Mouse (Mus musculus) adrenal gland, postnatal 4 days (tissue): ENCODE results near the gene Otud4. TPM values are rescaled to one million over a fixed set of nuclear protein-coding genes. Genes with fewer than 3 reads are reported as not detected.
"Not testable (repeated sequence)": the region's sequence is repeated elsewhere in the genome, so short reads cannot be mapped to it uniquely, and the experiment has no call there.

Experiments
- DNase-seq, 2 experiments: peaks; one replicate each; pipeline ENCODE4 v3.0.0; 2021 to 2022; ENCODE audit warnings: low spot score in 2 of 2, mixed read lengths in 2 of 2
- long read RNA-seq, 2 experiments: library from polyadenylated mRNA; stranded (forward); transcript quantifications; one replicate each; pipeline ENCODE4 v2.0.0; 2021
- total RNA-seq, 2 experiments: library from RNA; stranded (reverse); gene quantifications; 2 replicates each; pipeline ENCODE4 v1.2.3; 2021

Otud4 gene
- 10 to 100 TPM; 52.8 to 55.6 TPM for total RNA-seq
- long read RNA-seq, experiment 1, partial matches to known transcripts, result 1 of 3 reads
- long read RNA-seq, experiment 1, other reads (novel, unspliced or antisense), result 2 of 3 reads
- long read RNA-seq, experiment 2, full-length matches to known transcripts, result 1 of 9 reads
- long read RNA-seq, experiment 2, partial matches to known transcripts, result 3 of 9 reads
- long read RNA-seq, experiment 2, other reads (novel, unspliced or antisense), result 5 of 9 reads

DNA sequence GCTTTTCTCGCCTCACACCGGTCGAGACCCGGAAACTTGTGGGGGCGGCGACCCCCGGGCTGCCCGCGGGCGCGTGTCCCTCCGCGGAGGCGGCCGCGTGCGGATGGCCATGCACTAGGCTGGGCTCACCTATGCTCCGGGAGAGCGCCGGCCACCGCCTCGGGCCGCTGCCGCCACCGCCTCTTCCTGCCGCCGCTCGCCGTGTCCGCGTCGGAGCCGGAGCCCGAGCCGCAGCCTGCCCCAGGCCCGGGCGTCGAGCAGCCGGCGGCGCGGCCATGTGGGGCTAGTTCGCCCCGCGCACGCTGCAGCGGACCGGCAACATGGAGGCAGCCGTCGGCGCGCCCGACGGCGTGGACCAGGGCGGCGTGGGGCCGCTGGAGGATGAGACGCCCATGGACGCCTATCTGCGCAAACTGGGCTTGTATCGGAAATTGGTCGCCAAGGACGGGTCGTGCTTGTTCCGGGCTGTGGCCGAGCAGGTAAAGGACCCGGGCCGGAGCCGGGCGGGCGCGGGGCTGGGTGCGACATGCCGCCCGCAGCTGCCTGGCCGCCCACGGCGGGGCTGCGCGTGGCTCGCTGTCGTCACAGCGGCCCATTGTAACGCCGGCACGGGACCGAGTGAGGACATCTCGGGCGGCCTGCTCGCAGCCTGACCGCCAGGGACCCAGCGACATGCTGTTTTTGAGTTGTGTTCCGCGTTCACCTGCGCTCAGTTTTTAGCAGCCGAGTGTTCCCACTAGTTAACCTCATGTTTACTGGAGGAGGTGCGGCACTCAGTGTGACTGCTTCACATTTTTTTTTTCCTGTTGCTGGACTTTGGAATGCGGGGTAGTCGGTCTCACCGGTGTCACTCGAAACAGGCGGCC is at the start of gene Otud4:
Gene Otud4, plus strand, starts transcription at position 33 of the 866 bp plus-strand sequence.
- DNase-seq, result peak; percentile 15 to 20

DNA sequence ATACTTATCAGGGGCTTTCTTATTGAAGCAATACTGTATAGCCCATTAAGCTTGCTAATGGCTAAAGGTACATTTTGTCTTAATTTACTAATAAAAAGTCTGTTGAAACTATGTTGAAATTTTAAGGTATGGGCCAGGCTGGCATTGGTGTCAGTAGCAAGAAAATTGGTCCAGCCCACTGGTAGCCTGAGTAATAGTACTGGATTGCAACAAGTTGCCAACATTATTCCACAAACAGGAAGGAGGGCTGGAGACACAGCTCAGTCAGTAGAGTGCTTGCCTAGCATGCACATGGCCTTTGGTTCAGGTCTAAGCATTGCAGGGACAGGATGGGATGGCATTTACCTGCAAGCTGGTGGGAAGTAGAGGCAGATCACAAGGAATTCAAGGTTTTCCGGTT is 38.5 kb upstream of the Otud4 start:
- no peak for DNase-seq

DNA sequence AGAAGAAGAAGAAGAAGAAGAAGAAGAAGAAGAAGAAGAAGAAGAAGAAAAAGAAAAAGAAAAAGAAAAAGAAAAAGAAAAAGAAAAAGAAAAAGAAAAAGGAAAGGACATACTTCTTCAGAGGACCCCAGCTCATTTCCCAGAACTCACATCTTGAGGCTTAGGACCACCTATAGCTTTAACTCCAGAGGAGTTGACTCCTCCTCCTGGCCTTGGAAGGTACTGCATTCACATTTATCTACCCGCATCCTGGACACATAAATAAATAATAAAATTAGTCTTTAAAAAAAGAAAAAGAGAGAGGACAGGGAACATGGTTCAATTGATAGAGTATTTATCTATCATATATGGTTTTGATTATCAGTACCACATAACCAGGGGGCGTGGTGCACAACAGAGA is 36.2 kb upstream of the Otud4 start:
- DNase-seq, result not testable (repeated sequence)

DNA sequence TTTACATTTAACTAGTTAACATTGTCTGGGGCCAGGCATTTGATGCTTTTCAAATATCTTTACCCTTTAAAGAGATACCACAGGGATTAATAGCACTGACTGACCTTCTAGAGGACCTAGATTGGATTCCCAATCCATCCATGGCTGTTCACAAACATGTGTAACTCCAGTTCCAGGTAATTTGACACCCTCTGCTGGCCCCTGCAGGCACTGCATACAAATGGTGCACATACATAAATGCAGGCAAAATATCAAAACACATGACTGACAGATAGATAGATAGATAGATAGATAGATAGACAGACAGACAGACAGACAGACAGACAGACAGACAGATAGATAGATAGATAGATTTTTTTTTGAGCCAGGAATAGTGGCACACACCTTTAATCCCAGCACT is 33.2 kb upstream of the Otud4 start:
- no peak for DNase-seq

DNA sequence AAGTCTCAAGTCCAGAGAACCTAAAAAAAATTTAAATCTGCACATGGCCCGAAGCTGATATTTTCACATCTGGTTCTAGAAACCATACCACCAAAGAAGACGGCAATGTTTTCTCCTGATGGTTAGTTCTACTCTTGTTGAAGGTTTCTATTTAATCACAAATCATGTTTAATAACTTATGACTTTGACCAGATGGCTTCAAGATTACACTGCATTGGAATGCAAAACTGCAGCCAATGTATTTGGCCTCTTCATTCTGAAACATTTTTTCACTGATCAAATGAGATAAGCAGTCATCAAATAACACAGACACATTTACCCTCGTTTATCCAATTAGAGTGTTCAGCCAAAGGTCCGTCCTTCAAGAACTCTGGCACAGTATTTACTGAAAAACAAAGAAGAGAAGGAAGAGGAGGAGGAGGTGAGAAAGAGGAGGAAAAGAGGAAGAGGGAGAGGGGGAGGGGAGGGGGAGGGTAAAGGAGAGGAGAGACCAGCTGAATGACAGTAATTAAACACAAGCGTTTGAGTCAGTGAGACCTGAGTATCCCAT is 32.6 kb upstream of the Otud4 start:
- DNase-seq, result no peak

DNA sequence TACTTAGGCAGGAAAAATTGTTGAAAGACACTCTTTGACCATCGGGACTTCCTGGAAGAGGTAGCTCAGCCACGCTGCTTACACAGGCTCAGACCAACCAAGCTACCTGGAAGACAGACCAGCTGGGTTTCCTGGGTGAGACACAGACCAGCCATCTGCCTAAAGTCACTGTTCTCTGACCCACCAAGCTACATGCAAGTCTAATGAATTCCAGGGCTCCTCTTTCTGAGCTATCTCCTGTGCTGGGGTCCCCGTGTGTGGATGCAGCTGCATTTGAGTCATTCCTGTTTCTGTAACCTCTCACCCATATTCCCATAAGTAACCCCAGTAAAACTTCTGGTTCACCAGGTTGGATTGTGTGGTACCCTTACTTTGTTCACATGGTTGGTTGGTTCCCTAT is 30.7 kb upstream of the Otud4 start:
- no peak for DNase-seq

DNA sequence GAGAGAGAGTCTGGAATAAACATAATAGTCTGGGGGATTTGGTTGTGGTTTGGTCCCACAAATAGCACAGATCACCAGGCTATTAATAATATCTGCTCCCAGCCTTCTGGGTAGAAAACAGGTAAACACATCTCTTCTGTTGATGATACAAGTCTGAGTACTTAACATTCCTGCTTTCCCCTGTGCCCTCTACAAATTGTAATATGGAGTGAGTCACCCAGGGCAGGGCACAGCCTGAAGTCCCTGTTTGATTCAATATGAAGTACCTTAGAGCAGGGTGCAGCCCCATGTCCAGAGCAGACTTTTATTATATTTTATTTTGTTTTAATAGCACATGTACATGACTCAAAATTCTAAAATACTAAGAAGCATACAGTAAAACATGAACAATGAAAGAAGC is 29.1 kb upstream of the Otud4 start:
- DNase-seq, result no peak

DNA sequence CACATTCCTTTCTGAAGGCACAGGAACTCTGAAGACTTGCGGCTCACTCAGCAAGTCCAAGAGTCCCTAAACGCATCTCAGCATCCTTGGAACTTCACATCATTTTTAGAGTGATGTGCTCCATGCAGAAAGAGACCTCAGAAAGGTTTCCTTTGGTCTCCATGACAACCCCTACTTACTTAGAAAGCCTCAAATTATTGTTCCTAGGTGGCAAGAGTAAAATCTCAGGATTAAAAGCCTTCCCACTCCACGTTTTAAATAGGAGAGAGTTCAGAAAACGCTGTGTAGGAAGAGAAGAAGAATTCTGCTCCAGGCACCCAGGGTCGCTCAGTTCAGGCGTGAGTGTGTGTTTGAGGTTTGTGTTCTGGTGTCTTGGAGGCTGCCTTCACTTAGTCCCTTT is 27.1 kb upstream of the Otud4 start:
- no peak for DNase-seq

DNA sequence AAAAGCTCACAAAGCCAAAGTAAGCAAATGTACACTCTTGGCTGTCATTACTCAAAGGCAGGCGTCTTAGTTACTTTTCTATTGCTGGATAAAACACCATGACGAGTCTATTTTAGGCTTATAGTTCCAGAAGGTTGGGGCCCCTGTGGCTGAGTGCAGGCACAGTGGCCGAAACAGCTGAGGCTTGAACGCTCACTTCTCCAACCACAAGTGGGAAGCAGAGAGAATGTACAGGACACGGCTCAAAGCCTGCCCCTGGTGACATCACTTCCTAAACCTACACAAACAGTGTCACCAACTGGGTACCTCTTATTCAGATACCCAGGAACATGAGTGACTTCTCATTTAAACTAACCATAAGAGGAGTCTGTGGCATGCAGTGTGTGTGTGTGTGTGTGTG is 26.5 kb upstream of the Otud4 start:
- DNase-seq, result no peak

DNA sequence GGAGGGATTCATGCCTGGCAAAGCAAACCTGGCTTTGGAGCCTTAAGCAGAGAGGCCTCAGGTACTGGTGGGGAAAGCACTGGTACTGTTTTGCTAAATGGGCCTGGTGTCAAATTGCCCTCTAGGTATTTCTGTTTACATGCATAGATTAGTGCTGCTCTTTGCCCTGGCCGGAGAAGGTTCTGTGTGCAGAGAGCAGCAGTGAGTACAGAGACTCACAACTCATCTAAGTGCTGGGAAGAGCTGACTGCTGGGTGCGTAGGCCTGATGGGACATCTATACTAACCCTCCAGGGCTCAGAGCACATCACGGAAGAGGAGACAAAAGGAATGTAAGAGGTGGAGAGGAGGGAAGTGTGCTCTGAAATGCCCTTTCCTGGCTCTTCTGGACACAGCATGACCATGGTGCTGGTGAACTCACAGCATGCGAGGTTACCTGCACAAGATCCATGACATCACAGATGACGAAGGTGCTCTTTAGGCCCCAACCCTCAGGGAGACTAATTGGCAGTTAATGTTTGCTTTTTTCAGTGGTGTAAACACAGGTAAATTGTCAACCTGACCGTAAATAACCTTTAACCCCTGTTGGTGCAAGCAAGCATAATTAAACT is 23.6 kb upstream of the Otud4 start:
- no peak for DNase-seq

DNA sequence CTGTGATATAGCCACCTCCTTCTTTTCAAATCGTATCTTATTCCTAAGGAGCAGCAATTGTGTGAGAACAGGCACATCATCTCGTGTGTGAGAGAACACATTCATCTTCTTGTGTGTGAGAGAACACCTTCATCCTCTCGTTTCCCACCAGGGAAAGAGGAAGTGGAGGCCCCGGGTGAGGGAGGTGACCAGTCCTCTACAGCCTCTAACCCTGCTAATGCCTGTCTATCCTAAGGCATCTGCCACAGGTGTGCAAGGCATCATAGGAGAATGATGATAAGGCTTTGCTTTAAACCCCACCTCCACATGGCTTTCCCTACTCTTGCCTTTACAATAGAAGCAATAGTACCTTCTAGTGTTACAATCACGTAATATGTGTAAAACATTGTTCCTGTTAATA is 20.5 kb upstream of the Otud4 start:
- DNase-seq, result no peak

DNA sequence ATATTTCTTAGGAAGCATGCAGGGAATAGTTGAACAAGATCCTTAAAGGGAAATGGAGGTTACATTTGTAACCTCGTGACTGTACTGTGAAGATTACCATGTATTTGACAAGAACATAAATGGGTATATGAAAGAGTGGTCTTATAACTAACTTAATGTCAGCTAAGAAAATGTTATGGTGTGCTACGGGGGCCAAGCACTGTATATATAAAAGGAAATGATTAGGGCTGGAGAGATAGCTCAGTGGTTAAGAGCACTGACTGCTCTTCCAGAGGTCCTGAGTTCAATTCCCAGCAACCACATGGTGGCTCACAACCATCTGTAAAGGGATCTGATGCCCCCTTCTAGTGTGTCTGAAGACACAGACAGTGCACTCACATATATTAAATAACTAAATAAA is 20.1 kb upstream of the Otud4 start:
- no peak for DNase-seq

DNA sequence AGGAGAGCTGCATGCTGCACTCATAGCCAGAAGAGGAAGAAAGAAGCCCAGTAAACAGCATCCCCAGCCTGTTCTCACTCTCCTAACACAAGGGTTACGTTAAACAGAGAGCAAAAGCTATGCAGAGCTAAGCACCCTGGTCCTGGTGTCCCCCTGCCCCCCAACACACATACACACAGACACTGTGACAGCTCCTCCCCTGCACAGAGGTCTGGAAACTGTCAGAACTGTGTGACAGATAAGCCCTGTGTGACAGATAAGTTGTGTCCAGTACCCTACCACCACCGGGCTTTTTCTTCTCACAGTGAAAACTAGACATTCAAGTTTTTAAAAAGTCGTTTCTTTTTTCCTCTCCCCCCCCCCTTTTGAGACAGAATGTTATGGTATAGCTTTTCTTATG is 19.4 kb upstream of the Otud4 start:
- DNase-seq, result no peak

DNA sequence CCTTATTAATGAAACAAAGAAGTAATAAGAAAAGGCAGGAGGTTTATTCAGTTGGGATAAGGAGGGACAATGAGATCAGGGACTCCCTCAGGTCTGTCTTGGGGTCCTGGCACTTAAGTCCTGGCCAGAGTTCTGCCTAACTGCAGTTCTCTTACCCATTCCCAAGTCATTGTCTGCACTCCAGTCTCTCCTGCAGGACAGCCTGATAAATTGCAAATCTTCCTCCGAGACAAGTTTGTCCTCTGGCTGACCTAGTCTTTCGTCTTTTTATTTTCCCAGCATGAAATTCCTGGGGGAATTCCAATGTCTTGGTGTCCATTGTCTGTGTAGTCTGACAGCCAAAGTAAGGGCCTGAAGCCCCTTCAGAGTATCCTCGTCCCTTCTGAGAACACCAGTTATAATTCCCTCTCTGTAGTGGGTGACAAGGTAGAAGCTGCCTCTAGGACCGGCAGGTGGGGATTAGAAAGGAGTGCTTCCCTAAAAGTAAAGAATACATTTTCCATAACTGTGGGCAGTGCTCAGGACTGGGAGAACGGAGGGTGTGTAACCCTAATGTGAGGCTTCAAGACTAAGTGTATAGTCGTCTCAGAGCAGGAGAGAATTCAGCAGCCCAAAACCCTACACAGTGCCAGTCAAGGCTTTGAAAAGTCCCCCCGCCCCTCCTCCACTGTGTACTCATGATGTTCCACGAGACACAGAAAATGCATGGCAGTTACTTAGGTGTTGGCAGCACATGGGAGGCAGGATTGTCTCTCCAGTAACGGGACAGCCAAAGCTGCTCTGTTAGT is 18.7 kb upstream of the Otud4 start:
- no peak for DNase-seq

DNA sequence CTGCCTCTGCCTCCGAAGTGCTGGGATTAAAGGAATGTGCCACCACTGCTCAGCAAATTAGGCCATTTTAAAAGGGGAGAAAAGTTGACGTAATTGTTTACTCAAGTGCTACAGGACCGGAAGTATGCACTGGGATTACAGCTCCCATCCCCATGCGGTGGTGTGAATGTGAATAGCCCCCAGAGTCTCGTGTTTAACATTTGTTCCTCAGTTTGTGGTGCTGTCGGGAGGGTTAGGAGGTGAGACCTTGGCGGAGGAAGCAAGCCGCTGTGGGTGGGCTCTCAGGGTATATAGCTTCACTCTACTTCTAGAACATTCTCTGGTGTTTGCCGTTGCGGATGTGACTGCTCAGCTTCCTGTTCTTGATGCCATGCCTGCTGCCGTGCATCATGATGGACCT is 17.1 kb upstream of the Otud4 start:
- no peak for DNase-seq

DNA sequence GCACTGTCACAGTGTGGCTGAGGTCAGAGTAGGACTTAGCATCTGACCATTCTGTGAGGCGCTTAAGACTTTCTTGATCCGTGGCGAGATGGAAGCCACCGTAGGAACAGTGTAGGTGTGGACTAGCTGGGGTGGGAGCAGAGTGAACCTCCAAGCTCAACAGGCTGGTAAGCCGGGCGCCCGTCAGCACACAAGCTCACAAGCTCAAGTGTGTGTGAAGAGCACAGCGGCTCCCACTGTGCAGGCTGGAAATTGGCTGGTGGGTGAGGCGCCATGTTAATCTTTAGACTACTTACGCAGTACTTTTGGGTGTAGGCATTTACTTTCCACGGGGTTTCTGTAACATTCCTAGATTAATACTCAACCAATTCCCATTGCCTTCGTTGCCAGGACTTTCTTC is 16.1 kb upstream of the Otud4 start:
- DNase-seq, result no peak

DNA sequence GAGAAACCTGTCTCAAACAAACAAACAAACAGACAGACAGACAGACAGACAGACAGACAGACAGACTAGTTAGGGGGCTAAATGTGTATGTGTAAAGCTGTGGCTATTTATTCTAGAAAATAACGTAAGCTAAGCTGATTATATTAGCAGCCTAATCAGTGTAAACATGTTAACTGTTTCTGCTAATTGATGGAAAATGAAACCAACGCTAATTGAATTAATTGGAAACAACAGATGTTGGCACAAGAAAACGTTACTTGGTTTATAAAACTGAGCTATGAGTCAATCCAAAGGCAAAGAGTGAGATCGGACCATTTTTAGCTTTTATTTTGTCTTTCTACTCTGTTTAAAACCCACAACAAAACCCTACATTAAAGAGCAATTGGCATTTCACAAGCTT is 15.0 kb upstream of the Otud4 start:
- no peak for DNase-seq

DNA sequence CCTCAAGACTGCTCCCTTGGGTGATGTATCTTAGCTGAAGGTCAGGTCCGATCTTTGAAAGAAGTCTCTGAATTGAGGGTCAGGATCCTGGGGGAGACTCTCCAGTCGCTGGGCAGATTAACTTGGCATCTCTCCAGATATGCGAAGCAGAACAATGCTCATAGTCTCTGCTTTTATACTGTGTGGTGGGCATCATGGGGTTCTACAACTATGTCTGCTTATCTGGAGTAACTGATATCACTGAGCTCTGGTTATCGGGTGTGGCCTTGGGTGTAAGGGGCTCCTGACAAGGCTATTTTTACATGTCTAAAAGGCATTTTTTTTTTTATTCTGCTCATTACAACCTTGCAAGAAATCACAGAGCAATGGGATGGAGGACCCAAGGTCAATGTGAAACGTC is 13.2 kb upstream of the Otud4 start:
- no peak for DNase-seq

DNA sequence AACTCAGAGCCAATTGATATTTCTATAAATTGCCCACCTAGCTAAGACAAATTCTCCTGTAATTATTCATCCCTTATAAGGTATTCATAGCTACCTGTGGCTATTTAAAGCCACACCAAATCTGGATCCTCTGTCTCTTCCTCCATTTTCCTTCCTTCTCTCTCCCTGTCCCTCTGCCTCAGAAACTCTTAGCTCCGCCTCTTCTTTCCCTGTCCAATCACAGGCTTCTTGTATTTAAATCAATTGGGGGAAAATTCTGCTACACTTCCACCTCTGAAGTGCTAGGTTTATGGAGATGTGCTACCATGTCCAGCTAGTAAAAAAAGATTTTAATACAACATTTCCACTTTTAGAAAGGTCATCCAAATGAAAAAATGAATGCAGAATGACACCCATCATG is 3.9 kb upstream of the Otud4 start:
- no peak for DNase-seq

DNA sequence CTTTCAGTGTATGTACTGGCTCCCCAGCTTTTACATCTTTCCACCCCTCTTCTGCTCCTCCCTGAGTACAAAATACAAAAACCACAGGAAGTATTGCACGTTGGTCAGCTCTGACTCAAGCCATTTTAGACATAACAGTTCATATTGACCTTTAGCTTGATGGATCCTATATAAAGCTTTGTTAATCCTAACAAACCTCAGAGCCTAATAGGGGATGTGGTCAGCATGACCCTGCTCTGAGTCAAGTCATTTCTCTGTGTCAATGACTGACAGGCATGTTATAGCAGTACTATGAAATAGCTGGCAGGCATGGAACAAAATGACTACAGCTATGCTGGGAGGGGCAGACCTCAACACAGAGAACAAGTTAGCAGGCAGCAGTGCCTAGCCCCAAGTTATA is 3.3 kb upstream of the Otud4 start:
- no peak for DNase-seq

DNA sequence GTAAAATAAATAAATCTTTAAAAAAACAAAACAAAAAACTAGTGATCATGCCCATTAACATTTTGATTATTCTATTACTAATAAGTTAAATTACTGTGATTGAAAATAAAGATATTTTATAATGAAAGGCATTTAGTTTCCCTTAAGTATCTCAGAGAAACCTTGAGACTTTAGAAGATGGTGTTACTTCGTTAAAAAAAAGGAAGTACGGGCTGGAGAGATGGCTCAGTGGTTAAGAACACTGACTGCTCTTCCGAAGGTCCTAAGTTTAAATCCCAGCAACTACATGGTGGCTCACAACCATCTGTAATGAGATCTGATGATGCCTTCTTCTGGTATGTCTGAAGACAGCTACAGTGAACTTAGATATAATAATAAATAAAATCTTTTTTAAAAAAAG is 2.2 kb upstream of the Otud4 start:
- DNase-seq, result no peak
